Comparison of ENCODE assay signal across 11 mouse cellular contexts in genomic region chr5:122047791-122048190, GRCm38 (mm10). TPM values are rescaled to one million over a fixed set of nuclear protein-coding genes. Genes with fewer than 3 reads are reported as not detected.
A peak's percentile ranks its signal among the peaks of the same experiment; 100 is the strongest.
DNase-seq lines count a peak whose midpoint lies in the region; ATAC-seq and TF ChIP-seq lines count a peak whose summit lies in the region.
"Had no signal": no experiment of that assay in that cellular context is flagged by ENCODE, and none has a peak within 500 bp of the region (broad histone marks: within the 10 kb centered on the region; RNA-seq: fewer than 3 reads in every experiment).

No protein-coding gene starts in this region.

- H3K36me3 ChIP-seq in heart, embryonic 13.5 days, result no peaks in the 10 kb centered on the region
- no peaks in the 10 kb centered on the region for H3K36me3 ChIP-seq in forebrain, embryonic 16.5 days (ENCODE audit: control insufficient read depth, insufficient read depth)
- no peaks in the 10 kb centered on the region for H3K36me3 ChIP-seq in midbrain, embryonic 12.5 days

- H3K27me3 ChIP-seq in heart, embryonic 13.5 days (replicated peaks), result peaks cover 67% of the 10 kb centered on the region
- no peaks in the 10 kb centered on the region for H3K27me3 ChIP-seq in forebrain, embryonic 16.5 days (replicated peaks; ENCODE audit: control insufficient read depth, insufficient read depth, low read length)
- H3K27me3 ChIP-seq in midbrain, embryonic 12.5 days, result peaks cover 11% of the 10 kb centered on the region; the same call in 1 of the 2 replicates

- TF ChIP-seq POLR2A in cortical plate, adult 2 months (IDR thresholded peaks at IDR 0.05; ENCODE audit: extremely low read depth, insufficient read depth, low read length), result no peak

- peak overlapping the region; percentile 87 for H3K4me3 ChIP-seq in heart, embryonic 13.5 days
- H3K4me3 ChIP-seq in cortical plate, adult 2 months (ENCODE audit: insufficient read depth, low read length), result peak overlapping the region; percentile 61
- H3K4me3 ChIP-seq in forebrain, embryonic 16.5 days (replicated peaks; ENCODE audit: low read length), result peak overlapping the region; percentile 76
- peak overlapping the region; percentile 87 for H3K4me3 ChIP-seq in midbrain, embryonic 12.5 days

- peak overlapping the region; percentile 91 for H3K9ac ChIP-seq in heart, embryonic 13.5 days
- peak overlapping the region; percentile 83 for H3K9ac ChIP-seq in forebrain, embryonic 16.5 days (replicated peaks; ENCODE audit: low read depth, low read length)
- H3K9ac ChIP-seq in midbrain, embryonic 12.5 days (replicated peaks), result peak overlapping the region; percentile 89

- no peak for ATAC-seq in heart, embryonic 13.5 days (ENCODE audit: extremely low read depth, insufficient number of reproducible peaks, low FRiP score, low TSS enrichment)
- no peak for ATAC-seq in forebrain, embryonic 16.5 days
- peak; percentile 24; the same call in 1 of the 2 replicates for ATAC-seq in midbrain, embryonic 12.5 days (ENCODE audit: low FRiP score, low read depth)

- no peak overlapping the region for H3K27ac ChIP-seq in heart, embryonic 13.5 days (replicated peaks)
- peak overlapping the region; percentile 80 for H3K27ac ChIP-seq in cortical plate, adult 2 months (ENCODE audit: insufficient read depth, low read length)
- H3K27ac ChIP-seq in forebrain, embryonic 16.5 days (ENCODE audit: low read length), result peak overlapping the region; percentile 94
- H3K27ac ChIP-seq in midbrain, embryonic 12.5 days (replicated peaks), result peak overlapping the region; percentile 94

- no peak for DNase-seq in heart, adult 11 months
- DNase-seq in frontal cortex, postnatal 10 days (ENCODE audit: low spot score in 2 of 2), result no peak
- DNase-seq in right cerebral cortex, adult 18-20 months, result no peak
- DNase-seq in urinary bladder, postnatal 25 days (ENCODE audit: low spot score), result no peak
- DNase-seq: gastrocnemius, postnatal 10 days; kidney, postnatal 14 days had no signal

- H3K9me3 ChIP-seq in heart, embryonic 13.5 days, result no peaks in the 10 kb centered on the region
- no peaks in the 10 kb centered on the region for H3K9me3 ChIP-seq in forebrain, embryonic 16.5 days (ENCODE audit: control insufficient read depth, low read length)
- no peaks in the 10 kb centered on the region for H3K9me3 ChIP-seq in midbrain, embryonic 12.5 days

- TF ChIP-seq CTCF in cortical plate, adult 2 months (IDR thresholded peaks at IDR 0.05; ENCODE audit: extremely low read depth, insufficient read depth, low read length), result no peak

- 55% methylated on average over 5 of the region's 5 CpGs for WGBS in heart, embryonic 13.5 days
- WGBS in forebrain, embryonic 16.5 days, result 17% methylated on average over 5 of the region's 5 CpGs
- 28% methylated on average over 5 of the region's 5 CpGs for WGBS in midbrain, embryonic 12.5 days

- peaks cover 43% of the 10 kb centered on the region for H3K4me1 ChIP-seq in heart, embryonic 13.5 days
- peaks cover 9% of the 10 kb centered on the region for H3K4me1 ChIP-seq in cortical plate, adult 2 months (ENCODE audit: control insufficient read depth, insufficient read depth, low read length)
- H3K4me1 ChIP-seq in forebrain, embryonic 16.5 days (replicated peaks; ENCODE audit: control insufficient read depth, insufficient read depth, low read length), result peaks cover 43% of the 10 kb centered on the region
- peaks cover 39% of the 10 kb centered on the region for H3K4me1 ChIP-seq in midbrain, embryonic 12.5 days

- H3K4me2 ChIP-seq in heart, embryonic 13.5 days, result peak overlapping the region; percentile 90
- H3K4me2 ChIP-seq in forebrain, embryonic 16.5 days (ENCODE audit: low read length), result peak overlapping the region; percentile 75
- peak overlapping the region; percentile 66 for H3K4me2 ChIP-seq in midbrain, embryonic 12.5 days (replicated peaks)

RNA-seq across cellular contexts. Expression of gene Cux2, which starts 2.1 kb away (rescaled TPM):
- polyA plus RNA-seq in heart, embryonic 13.5 days (2015; fragmentation: Nextera tagmentation; extraction: Ambion mirVana), result 4.5 and 4.8 TPM in 2 replicates
- 104 and 109 TPM in 2 replicates for polyA plus RNA-seq in cortical plate, adult 2 months (2012; rRNA removed)
- polyA plus RNA-seq in forebrain, embryonic 16.5 days (2015; fragmentation: Nextera tagmentation; extraction: Ambion mirVana), result 32.0 and 36.2 TPM in 2 replicates
- polyA plus RNA-seq in midbrain, embryonic 12.5 days (2016; fragmentation: Nextera tagmentation; extraction: Ambion mirVana), result 19.7 and 20.2 TPM in 2 replicates

RNA-seq across cellular contexts. Expression of gene Myl2, which starts 53.0 kb away (rescaled TPM):
- 7,724 and 9,145 TPM in 2 replicates for polyA plus RNA-seq in heart, embryonic 13.5 days (2015; fragmentation: Nextera tagmentation; extraction: Ambion mirVana)
- 2.3 and 2.4 TPM in 2 replicates for polyA plus RNA-seq in cortical plate, adult 2 months (2012; rRNA removed)
- 0.44 and 1.0 TPM in 2 replicates for polyA plus RNA-seq in forebrain, embryonic 16.5 days (2015; fragmentation: Nextera tagmentation; extraction: Ambion mirVana)
- 1.1 and 3.9 TPM in 2 replicates for polyA plus RNA-seq in midbrain, embryonic 12.5 days (2016; fragmentation: Nextera tagmentation; extraction: Ambion mirVana)
- polyA plus RNA-seq: liver, adult 2 months had no signal

Comparison
In these comparisons a context has a peak if more than half of its experiments do, and no peak if none do; other contexts are left out.
1. RNA of gene Myl2, which starts 53.0 kb away (polyA plus RNA-seq): 7,724 to 9,145 TPM in heart, embryonic 13.5 days; 1.1 to 3.9 TPM in midbrain, embryonic 12.5 days, 2.3 to 2.4 TPM in cortical plate, adult 2 months and 0.44 to 1.0 TPM in forebrain, embryonic 16.5 days; every median in the first group is over 1,000 times any median in the second.
2. Peak in every context shown above with its lines, with median percentiles within 50 percentile points of each other: H3K4me2 ChIP-seq, H3K4me3 ChIP-seq and H3K9ac ChIP-seq.